ENCODE assay signal across 8 mouse cellular contexts in the genomic region with DNA sequence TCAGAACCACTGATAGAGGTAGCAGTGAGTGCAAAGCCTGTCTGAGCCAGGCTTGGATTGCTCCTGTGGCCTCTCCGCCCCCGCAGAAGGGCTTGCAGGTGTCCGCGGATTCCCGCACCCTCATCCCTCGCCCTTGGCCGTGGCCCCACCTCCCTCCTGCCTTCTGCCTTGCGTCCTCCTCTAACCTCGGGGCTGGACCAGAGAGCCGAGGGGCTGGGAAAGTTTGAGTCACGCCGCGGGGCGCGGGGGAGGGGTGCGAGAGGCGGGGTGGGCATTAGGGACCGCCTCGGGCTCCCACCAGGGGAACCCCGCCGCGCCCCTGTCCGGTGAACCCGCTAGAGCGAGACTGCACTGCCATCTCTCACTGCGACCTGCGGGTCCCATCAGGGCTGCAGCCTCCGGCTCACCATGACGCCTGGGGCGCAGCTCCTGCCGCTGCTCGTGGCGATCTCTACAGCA. TPM values are rescaled to one million over a fixed set of nuclear protein-coding genes. Genes with fewer than 3 reads are reported as not detected.
DNase-seq lines count a peak whose midpoint lies in the region; ATAC-seq and TF ChIP-seq lines count a peak whose summit lies in the region.
"Had no signal": no experiment of that assay in that cellular context is flagged by ENCODE, and none has a peak within 500 bp of the region (broad histone marks: within the 10 kb centered on the region; RNA-seq: fewer than 3 reads in every experiment).

A gene (plus strand): TSS at position 409 of the 459 bp plus-strand sequence.

- peaks cover 0 to 16% of the 10 kb centered on the region in 2 experiments; a peak in 2 of 4 replicates for H3K4me1 ChIP-seq in ES-E14 (ENCODE audit: control insufficient read depth in 2 of 2, insufficient read depth in 2 of 2, low read length in 2 of 2, poor library complexity in 1 of 2)
- peaks cover 11% of the 10 kb centered on the region; the same call in 1 of the 2 replicates for H3K4me1 ChIP-seq in embryonic facial prominence, embryonic 12.5 days
- H3K4me1 ChIP-seq in heart, embryonic 15.5 days (replicated peaks), result peaks cover 15% of the 10 kb centered on the region
- peaks cover 9% of the 10 kb centered on the region for H3K4me1 ChIP-seq in limb, embryonic 15.5 days

- ATAC-seq in embryonic facial prominence, embryonic 12.5 days (ENCODE audit: insufficient number of reproducible peaks, insufficient read depth, low FRiP score, low TSS enrichment), result no peak
- ATAC-seq in heart, embryonic 15.5 days (replicated peaks; ENCODE audit: insufficient number of reproducible peaks, insufficient read depth, low FRiP score, low read depth), result no peak
- no peak for ATAC-seq in limb, embryonic 15.5 days (ENCODE audit: insufficient number of reproducible peaks, low FRiP score, low TSS enrichment, low read depth)
- ATAC-seq: activated CD4-positive, CD25-positive, alpha-beta regulatory T cell, adult 4 months had no signal

- peak within 1 kb of the TSS; percentile 57 to 63; a peak in 3 of 4 replicates for H3K4me3 ChIP-seq in ES-E14 (ENCODE audit: insufficient read depth in 1 of 2, low read depth in 1 of 2, low read length in 2 of 2, poor library complexity in 1 of 2, severe bottlenecking in 1 of 2)
- peak within 1 kb of the TSS; percentile 24 for H3K4me3 ChIP-seq in embryonic facial prominence, embryonic 12.5 days
- peak within 1 kb of the TSS; percentile 36 for H3K4me3 ChIP-seq in heart, embryonic 15.5 days
- peak within 1 kb of the TSS; percentile 16 for H3K4me3 ChIP-seq in limb, embryonic 15.5 days

- peak within 1 kb of the TSS; percentile 47 for H3K4me2 ChIP-seq in embryonic facial prominence, embryonic 12.5 days (replicated peaks)
- H3K4me2 ChIP-seq in heart, embryonic 15.5 days, result peak within 1 kb of the TSS; percentile 70
- peak within 1 kb of the TSS; percentile 29 for H3K4me2 ChIP-seq in limb, embryonic 15.5 days

- H3K36me3 ChIP-seq in ES-E14 (ENCODE audit: control insufficient read depth, insufficient read depth, low read length, poor library complexity, severe bottlenecking), result no peaks in the 10 kb centered on the region
- no peaks in the 10 kb centered on the region for H3K36me3 ChIP-seq in embryonic facial prominence, embryonic 12.5 days
- H3K36me3 ChIP-seq in heart, embryonic 15.5 days, result no peaks in the 10 kb centered on the region
- no peaks in the 10 kb centered on the region for H3K36me3 ChIP-seq in limb, embryonic 15.5 days

- in situ Hi-C loops in ES-E14 (cut with MboI; ENCODE audit: low sequenced_read_pairs in 2 of 2, unreplicated experiment in 2 of 2), result no loop called here

- DNase-seq in ES-E14 (ENCODE audit: low read depth, low spot score), result no peak
- no peak for DNase-seq in frontal cortex, postnatal 25 days (ENCODE audit: low spot score in 2 of 2)
- no peak for DNase-seq in layer of hippocampus, adult 11-12 months (ENCODE audit: low spot score)
- no peak for DNase-seq in adrenal gland, adult 8-10 months

- H3K9me3 ChIP-seq in ES-E14 (ENCODE audit: control insufficient read depth, insufficient read depth, low read depth, low read length), result no peaks in the 10 kb centered on the region
- no peaks in the 10 kb centered on the region for H3K9me3 ChIP-seq in embryonic facial prominence, embryonic 12.5 days
- no peaks in the 10 kb centered on the region for H3K9me3 ChIP-seq in heart, embryonic 15.5 days (replicated peaks)
- H3K9me3 ChIP-seq in limb, embryonic 15.5 days, result no peaks in the 10 kb centered on the region

- peaks cover 68% of the 10 kb centered on the region for H3K27me3 ChIP-seq in embryonic facial prominence, embryonic 12.5 days
- peaks cover 89% of the 10 kb centered on the region for H3K27me3 ChIP-seq in heart, embryonic 15.5 days
- peaks cover 78% of the 10 kb centered on the region for H3K27me3 ChIP-seq in limb, embryonic 15.5 days

- H3K27ac ChIP-seq in ES-E14 (ENCODE audit: insufficient read depth, low read depth, low read length, poor library complexity, severe bottlenecking), result no peak within 1 kb of the TSS
- no peak within 1 kb of the TSS for H3K27ac ChIP-seq in embryonic facial prominence, embryonic 12.5 days
- H3K27ac ChIP-seq in heart, embryonic 15.5 days, result no peak within 1 kb of the TSS
- H3K27ac ChIP-seq in limb, embryonic 15.5 days, result no peak within 1 kb of the TSS

- 1% methylated on average over 33 of the region's 33 CpGs for whole genome bisulfite sequencing in embryonic facial prominence, embryonic 12.5 days
- 3% methylated on average over 33 of the region's 33 CpGs for WGBS in heart, embryonic 15.5 days
- WGBS in limb, embryonic 15.5 days, result 1% methylated on average over 28 of the region's 33 CpGs

- H3K9ac ChIP-seq in ES-E14 (ENCODE audit: insufficient read depth, low read depth, low read length, poor library complexity, severe bottlenecking), result no peak within 1 kb of the TSS
- H3K9ac ChIP-seq in embryonic facial prominence, embryonic 12.5 days, result peak within 1 kb of the TSS; percentile 36; the same call in 1 of the 2 replicates
- 0 out of 2 replicates have a peak within 1 kb of the TSS, but pooled peaks have one; percentile 1 for H3K9ac ChIP-seq in heart, embryonic 15.5 days
- no peak within 1 kb of the TSS for H3K9ac ChIP-seq in limb, embryonic 15.5 days

TF ChIP-seq in ES-E14, 5 proteins besides CTCF, POLR2A, EP300 and RAD21:
- TF ChIP-seq MAFK (IDR thresholded peaks at IDR 0.05; ENCODE audit: insufficient read depth, low read depth, low read length), result no peak
- no peak for TF ChIP-seq ZC3H11A (IDR thresholded peaks at IDR 0.05; ENCODE audit: borderline replicate concordance, low read depth, low read length)
- TF ChIP-seq HCFC1 (IDR thresholded peaks at IDR 0.05; ENCODE audit: borderline replicate concordance, insufficient read depth, low read length), result no peak

RNA-seq across cellular contexts. Expression of the gene that starts here (rescaled TPM):
- 4.9 and 10.2 TPM in 2 replicates for total RNA-seq in ES-E14 (2012; rRNA removed)
- 0.09 and 0.18 TPM in 2 replicates for polyA plus RNA-seq in embryonic facial prominence, embryonic 12.5 days (2016; fragmentation: Nextera tagmentation; extraction: Ambion mirVana)
- polyA plus RNA-seq in heart, embryonic 15.5 days (2015; fragmentation: Nextera tagmentation; extraction: Ambion mirVana), result 1.0 and 1.1 TPM in 2 replicates
- 0.32 and 0.74 TPM in 2 replicates for polyA plus RNA-seq in limb, embryonic 15.5 days (2015; fragmentation: Nextera tagmentation; extraction: Ambion mirVana)
- 1 to 10 TPM in 3 of 4 experiments, under 1 TPM in 1; 0.84 to 2.5 (median 1.4) TPM for total RNA-seq in adrenal gland, adult 8-10 months (2022)

Comparison
In these comparisons a context has a peak if more than half of its experiments do, and no peak if none do; other contexts are left out.
1. H3K9ac ChIP-seq: peak in embryonic facial prominence, embryonic 12.5 days (single experiment) and heart, embryonic 15.5 days (single experiment); none in ES-E14 (single experiment) and limb, embryonic 15.5 days (single experiment).
2. Peak in every context shown above with its lines, with median percentiles within 50 percentile points of each other: H3K4me3 ChIP-seq and H3K4me2 ChIP-seq.